Mouse (Mus musculus) brain, embryonic 14.5 days (tissue): Measurements from ENCODE around the gene Dmxl2.

Source experiments
- CTCF ChIP-seq: fragments of 200-500 bp; IDR thresholded peaks from 2 replicates; pipeline ENCODE4 v1.5.1; 2012; ENCODE audit warnings: inconsistent platforms, mild to moderate bottlenecking, moderate library complexity, borderline replicate concordance; ENCODE audit not compliant: insufficient read depth, insufficient read length; ENCODE audit errors: extremely low read depth
- POLR2A ChIP-seq: fragments of 200-500 bp; IDR thresholded peaks from 2 replicates; pipeline ENCODE4 v1.6.1; 2012; ENCODE audit warnings: mild to moderate bottlenecking, inconsistent platforms, borderline replicate concordance; ENCODE audit not compliant: poor library complexity, insufficient read depth, insufficient read length, severe bottlenecking; ENCODE audit errors: extremely low read depth

DNA sequence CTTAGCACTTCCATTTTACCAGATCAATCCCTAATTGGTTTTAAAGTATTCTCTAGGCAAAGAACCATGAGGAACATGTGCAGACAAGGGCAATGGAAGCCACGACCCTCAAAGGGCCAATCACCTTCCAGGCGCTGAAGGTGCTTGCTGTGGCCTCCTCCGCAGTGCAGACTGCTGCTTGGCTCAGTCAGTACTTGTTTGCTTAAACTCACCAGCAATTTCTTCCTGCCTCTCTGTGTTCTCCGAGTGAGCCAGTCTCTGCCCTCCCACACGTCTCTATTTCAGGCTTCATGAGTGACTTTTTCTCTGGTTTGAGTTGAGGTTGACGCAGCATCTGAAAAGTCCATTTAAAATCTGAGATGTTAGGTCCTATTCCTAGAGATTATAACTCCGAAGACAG is 17.5 kb upstream of the Dmxl2 start:
- no peak for TF ChIP-seq POLR2A
- no peak for TF ChIP-seq CTCF
